Mouse (Mus musculus) hindbrain, embryonic 13.5 days (tissue): ENCODE measurements around the gene Acmsd. TPM values are rescaled to one million over a fixed set of nuclear protein-coding genes. Genes with fewer than 3 reads are reported as not detected.

Experiments
- ATAC-seq: fragments of 200-750 bp; cut with Nextera tagmentation; 2 replicates; pipeline ENCODE4 v1.8.0; 2017; ENCODE audit warnings: moderate TSS enrichment; ENCODE audit not compliant: low FRiP score
- H3K27ac ChIP-seq: fragments of 300-500 bp; sonication (generic); 2 replicates; pipeline ENCODE4 v1.5.1; 2015; ENCODE audit warnings: inconsistent platforms, mild to moderate bottlenecking, moderate library complexity
- H3K27me3 ChIP-seq: fragments of 300-500 bp; sonication (generic); 2 replicates; pipeline ENCODE4 v1.6.1; 2015; ENCODE audit warnings: mild to moderate bottlenecking, inconsistent platforms
- H3K36me3 ChIP-seq: fragments of 300-500 bp; sonication (generic); 2 replicates; pipeline ENCODE4 v1.6.1; 2015; ENCODE audit warnings: mild to moderate bottlenecking, inconsistent platforms
- H3K4me1 ChIP-seq: fragments of 300-500 bp; sonication (generic); replicated peaks from 2 replicates; pipeline ENCODE4 v1.6.1; 2015; ENCODE audit warnings: inconsistent platforms
- H3K4me2 ChIP-seq: fragments of 300-500 bp; sonication (generic); 2 replicates; pipeline ENCODE4 v1.6.1; 2015; ENCODE audit warnings: inconsistent platforms, mild to moderate bottlenecking, moderate library complexity
- H3K4me3 ChIP-seq: fragments of 300-500 bp; sonication (generic); 2 replicates; pipeline ENCODE4 v1.5.1; 2015; ENCODE audit warnings: mild to moderate bottlenecking, inconsistent platforms
- H3K9ac ChIP-seq: fragments of 300-500 bp; sonication (generic); 2 replicates; pipeline ENCODE4 v1.6.1; 2015; ENCODE audit warnings: mild to moderate bottlenecking, inconsistent platforms
- H3K9me3 ChIP-seq: fragments of 300-500 bp; sonication (generic); 2 replicates; pipeline ENCODE4 v1.6.1; 2016; ENCODE audit warnings: inconsistent platforms
- WGBS: fragments of 180-500 bp; shearing (Covaris S2); methylation state at CpG from one replicate; pipeline ENCODE4 v1.1.7; 2015; 5-methylcytosine and 5-hydroxymethylcytosine counted together
- polyA plus RNA-seq: library from polyadenylated mRNA; unstranded; fragments of >200 nt; fragmentation: Nextera tagmentation; extraction: Ambion mirVana; gene quantifications from 2 replicates; pipeline ENCODE4 v1.2.1, GENCODE M21; 2015

Gene Acmsd
- polyA plus RNA-seq, 1 experiment from 2014 or later = not detected

DNA sequence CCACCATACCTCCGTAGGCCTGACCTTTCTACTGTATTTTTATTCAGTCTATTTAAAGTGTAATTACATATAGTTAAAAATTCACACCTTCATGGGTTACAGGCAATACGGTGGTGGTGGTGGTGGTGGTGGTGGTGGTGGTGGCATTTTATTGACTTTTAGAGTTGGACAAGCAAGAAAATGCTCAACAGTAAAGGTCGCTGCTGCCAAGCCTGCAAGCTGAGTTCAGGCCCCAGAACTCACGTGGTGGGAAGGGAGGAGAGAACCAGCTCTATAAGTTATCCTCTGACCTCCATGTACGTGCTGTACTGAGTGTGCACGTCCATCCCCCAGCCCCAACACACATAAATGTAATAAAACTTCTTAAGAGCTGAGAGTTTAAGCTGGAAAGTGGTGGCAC, 87.2 kb downstream of the Acmsd start:
- 88% methylated on average over 6 of the region's 6 CpGs for WGBS
- Histone ChIP-seq H3K9ac (no peak overlapping the region), H3K4me1 (no peaks in the 10 kb centered on the region), H3K9me3 (no peaks in the 10 kb centered on the region), H3K27ac (no peak overlapping the region), H3K27me3 (no peaks in the 10 kb centered on the region), H3K4me3 (no peak overlapping the region), H3K4me2 (no peak overlapping the region), H3K36me3 (no peaks in the 10 kb centered on the region)
- ATAC-seq = no peak

Other genes starting within 250 kb of the Acmsd start
- gene Tmem163, start 49.9 kb upstream of the Acmsd start, polyA plus RNA-seq = 47.5 and 52.6 TPM in 2 replicates
- 113 and 124 TPM in 2 replicates for gene Ccnt2, start 44.8 kb downstream of the Acmsd start, polyA plus RNA-seq
- 0.65 and 0.70 TPM in 2 replicates for gene Map3k19, start 125.6 kb downstream of the Acmsd start, polyA plus RNA-seq
- 20.7 and 21.2 TPM in 2 replicates for gene Rab3gap1, start 139.4 kb downstream of the Acmsd start, polyA plus RNA-seq